Mouse (Mus musculus) MEL (cell line): ENCODE results near the gene Tmprss2. TPM values are rescaled to one million over a fixed set of nuclear protein-coding genes. Genes with fewer than 3 reads are reported as not detected.

ENCODE experiments used
- DNase-seq: peaks from one replicate; pipeline ENCODE4 v3.0.0; 2011; ENCODE audit warnings: low read depth, low spot score
- H3K27ac ChIP-seq: 2 replicates; pipeline ENCODE4 v1.5.1; 2012; ENCODE audit warnings: low read depth, mild to moderate bottlenecking, control low read depth, low read length, moderate library complexity; ENCODE audit not compliant: control insufficient read depth
- H3K27me3 ChIP-seq, 2 experiments: fragments of 150-350 bp in 1 of 2; sonication (generic) in 1 of 2; 2 replicates each; pipeline ENCODE4 v1.6.1; 2012; ENCODE audit warnings: low read length in 2 of 2, mild to moderate bottlenecking in 2 of 2, improper control_type of control experiment in 1 of 2, moderate library complexity in 1 of 2; ENCODE audit not compliant: insufficient read depth in 2 of 2, control insufficient read depth in 1 of 2
- H3K36me3 ChIP-seq, 2 experiments: 2 replicates each; pipeline ENCODE4 v1.6.1; 2012 to 2014; ENCODE audit warnings: low read length in 2 of 2, improper control_type of control experiment in 1 of 2, inconsistent platforms in 1 of 2, mild to moderate bottlenecking in 1 of 2; ENCODE audit not compliant: insufficient read depth in 2 of 2, control insufficient read depth in 1 of 2
- H3K4me1 ChIP-seq, 2 experiments: fragments of 150-350 bp in 1 of 2; sonication (generic) in 1 of 2; 2 replicates each; pipeline ENCODE4 v1.6.1; 2012; ENCODE audit warnings: low read length in 2 of 2, improper control_type of control experiment in 1 of 2, mild to moderate bottlenecking in 1 of 2; ENCODE audit not compliant: insufficient read depth in 2 of 2, control insufficient read depth in 1 of 2
- H3K4me3 ChIP-seq, 2 experiments: fragments of 150-350 bp in 1 of 2; sonication (generic) in 1 of 2; 2 replicates each; pipeline ENCODE4 v1.5.1; 2012; ENCODE audit warnings: low read depth in 2 of 2, low read length in 2 of 2, mild to moderate bottlenecking in 2 of 2, moderate library complexity in 2 of 2, control low read depth in 1 of 2, improper control_type of control experiment in 1 of 2; ENCODE audit not compliant: control insufficient read depth in 1 of 2, insufficient read depth in 1 of 2
- H3K79me2 ChIP-seq: 2 replicates; pipeline ENCODE4 v1.6.1; 2012; ENCODE audit warnings: mild to moderate bottlenecking, low read length, moderate library complexity; ENCODE audit not compliant: control insufficient read depth, poor library complexity, insufficient read depth
- H3K9ac ChIP-seq: 2 replicates; pipeline ENCODE4 v1.6.1; 2012; ENCODE audit warnings: low read depth, mild to moderate bottlenecking, control low read depth, low read length, moderate library complexity; ENCODE audit not compliant: control insufficient read depth, poor library complexity, severe bottlenecking
- H3K9me3 ChIP-seq: fragments of 150-350 bp; sonication (generic); replicated peaks from 2 replicates; pipeline ENCODE4 v1.6.1; 2012; ENCODE audit warnings: mild to moderate bottlenecking, low read length, improper control_type of control experiment, moderate library complexity; ENCODE audit not compliant: insufficient read depth
- BHLHE40 ChIP-seq: IDR thresholded peaks from 2 replicates; pipeline ENCODE4 v1.6.1; 2012; ENCODE audit warnings: low read depth, mild to moderate bottlenecking, inconsistent platforms, low read length, improper control_type of control experiment, borderline replicate concordance
- CHD1 ChIP-seq: IDR thresholded peaks from 2 replicates; pipeline ENCODE4 v1.6.1; 2012; ENCODE audit warnings: low read depth, mild to moderate bottlenecking, inconsistent platforms, low read length, improper control_type of control experiment
- CHD2 ChIP-seq: IDR thresholded peaks from 2 replicates; pipeline ENCODE4 v1.6.1; 2011; ENCODE audit warnings: low read length, improper control_type of control experiment
- CTCF ChIP-seq, 3 experiments: IDR thresholded peaks in 2 of 3; conservative IDR thresholded peaks in 1 of 3; 2 replicates each; pipeline ENCODE4 v1.5.1; 2011 to 2012; ENCODE audit warnings: low read length in 3 of 3, low read depth in 2 of 3, mild to moderate bottlenecking in 2 of 3, improper control_type of control experiment in 1 of 3, inconsistent platforms in 1 of 3, mixed read lengths in 1 of 3, moderate library complexity in 1 of 3; ENCODE audit not compliant: control insufficient read depth in 1 of 3, insufficient read depth in 1 of 3, poor library complexity in 1 of 3, severe bottlenecking in 1 of 3
- ELF1 ChIP-seq: IDR thresholded peaks from 2 replicates; pipeline ENCODE4 v1.6.1; 2014; ENCODE audit warnings: low read depth, mild to moderate bottlenecking, inconsistent platforms, low read length, improper control_type of control experiment, moderate library complexity
- EP300 ChIP-seq, 2 experiments: IDR thresholded peaks; 2 replicates each; pipeline ENCODE4 v1.6.1; 2011; ENCODE audit warnings: improper control_type of control experiment in 2 of 2, low read length in 2 of 2, low read depth in 1 of 2, mild to moderate bottlenecking in 1 of 2
- GABPA ChIP-seq: IDR thresholded peaks from 2 replicates; pipeline ENCODE4 v1.6.1; 2012; ENCODE audit warnings: low read depth, mild to moderate bottlenecking, inconsistent platforms, low read length, improper control_type of control experiment, moderate library complexity
- MAFK ChIP-seq: IDR thresholded peaks from 2 replicates; pipeline ENCODE4 v1.6.1; 2011; ENCODE audit warnings: low read depth, mild to moderate bottlenecking, low read length, improper control_type of control experiment, borderline replicate concordance
- MAZ ChIP-seq: IDR thresholded peaks from 2 replicates; pipeline ENCODE4 v1.6.1; 2012; ENCODE audit warnings: low read depth, mild to moderate bottlenecking, inconsistent platforms, low read length, improper control_type of control experiment
- MEF2A ChIP-seq: IDR thresholded peaks from 2 replicates; pipeline ENCODE4 v1.6.1; 2014; ENCODE audit warnings: low read depth, mild to moderate bottlenecking, inconsistent platforms, low read length, improper control_type of control experiment; ENCODE audit not compliant: poor library complexity, insufficient replicate concordance, severe bottlenecking; ENCODE audit errors: extremely low read depth
- MXI1 ChIP-seq: IDR thresholded peaks from 2 replicates; pipeline ENCODE4 v1.6.1; 2011; ENCODE audit warnings: mild to moderate bottlenecking, low read depth, low read length, improper control_type of control experiment
- MYB ChIP-seq: IDR thresholded peaks from 2 replicates; pipeline ENCODE4 v1.6.1; 2011; ENCODE audit warnings: mild to moderate bottlenecking, low read depth, low read length, improper control_type of control experiment
- MYC ChIP-seq: IDR thresholded peaks from 2 replicates; pipeline ENCODE4 v1.6.1; 2011; ENCODE audit warnings: low read depth, mild to moderate bottlenecking, low read length, improper control_type of control experiment, moderate library complexity
- NELFE ChIP-seq: IDR thresholded peaks from 2 replicates; pipeline ENCODE4 v1.6.1; 2011; ENCODE audit warnings: low read depth, low read length, improper control_type of control experiment
- NRF1 ChIP-seq: IDR thresholded peaks from 2 replicates; pipeline ENCODE4 v1.6.1; 2014; ENCODE audit warnings: low read depth, mild to moderate bottlenecking, inconsistent platforms, low read length, improper control_type of control experiment, moderate library complexity; ENCODE audit not compliant: poor library complexity, insufficient read depth, severe bottlenecking
- POLR2A ChIP-seq, 2 experiments: IDR thresholded peaks; 2 replicates each; pipeline ENCODE4 v1.6.1; 2011 to 2012; ENCODE audit warnings: low read length in 2 of 2, mild to moderate bottlenecking in 2 of 2, control low read depth in 1 of 2, improper control_type of control experiment in 1 of 2, low read depth in 1 of 2, moderate library complexity in 1 of 2; ENCODE audit not compliant: control insufficient read depth in 1 of 2, insufficient read depth in 1 of 2, poor library complexity in 1 of 2
- POLR2AphosphoS2 ChIP-seq: IDR thresholded peaks from 2 replicates; pipeline ENCODE4 v1.6.1; 2011; ENCODE audit warnings: low read length, improper control_type of control experiment
- POLR2AphosphoS5 ChIP-seq: IDR thresholded peaks from 2 replicates; pipeline ENCODE4 v1.6.1; 2012; ENCODE audit warnings: low read depth, borderline replicate concordance, mild to moderate bottlenecking, inconsistent platforms, low read length, moderate library complexity, mixed read lengths
- RCOR1 ChIP-seq: IDR thresholded peaks from 2 replicates; pipeline ENCODE4 v1.6.1; 2012; ENCODE audit warnings: low read depth, mild to moderate bottlenecking, inconsistent platforms, low read length, improper control_type of control experiment
- SIN3A ChIP-seq: IDR thresholded peaks from 2 replicates; pipeline ENCODE4 v1.6.1; 2012; ENCODE audit warnings: low read length, improper control_type of control experiment, inconsistent platforms
- SMC3 ChIP-seq: IDR thresholded peaks from 2 replicates; pipeline ENCODE4 v1.6.1; 2011; ENCODE audit warnings: low read depth, low read length, improper control_type of control experiment
- TAL1 ChIP-seq: IDR thresholded peaks from 2 replicates; pipeline ENCODE4 v1.6.1; 2012; ENCODE audit warnings: mild to moderate bottlenecking, inconsistent platforms, low read length, moderate library complexity, mixed read lengths
- TBP ChIP-seq: IDR thresholded peaks from 2 replicates; pipeline ENCODE4 v1.8.0; 2011; ENCODE audit warnings: low read depth, low read length, improper control_type of control experiment
- UBTF ChIP-seq: IDR thresholded peaks from 2 replicates; pipeline ENCODE4 v1.6.1; 2012; ENCODE audit warnings: low read depth, mild to moderate bottlenecking, inconsistent platforms, low read length, improper control_type of control experiment, moderate library complexity, borderline replicate concordance; ENCODE audit not compliant: insufficient read depth
- USF1 ChIP-seq: IDR thresholded peaks from 2 replicates; pipeline ENCODE4 v1.6.1; 2014; ENCODE audit warnings: low read depth, mild to moderate bottlenecking, inconsistent platforms, low read length, improper control_type of control experiment, moderate library complexity
- USF2 ChIP-seq, 2 experiments: IDR thresholded peaks; 2 replicates each; pipeline ENCODE4 v1.6.1; 2011 to 2012; ENCODE audit warnings: improper control_type of control experiment in 2 of 2, low read length in 2 of 2, borderline replicate concordance in 1 of 2, inconsistent platforms in 1 of 2, low read depth in 1 of 2, mild to moderate bottlenecking in 1 of 2; ENCODE audit not compliant: insufficient read depth in 1 of 2
- ZC3H11A ChIP-seq: IDR thresholded peaks from 2 replicates; pipeline ENCODE4 v1.6.1; 2012; ENCODE audit warnings: low read depth, mild to moderate bottlenecking, inconsistent platforms, low read length, improper control_type of control experiment
- ZNF384 ChIP-seq: IDR thresholded peaks from 2 replicates; pipeline ENCODE4 v1.6.1; 2012; ENCODE audit warnings: low read depth, mild to moderate bottlenecking, inconsistent platforms, low read length, improper control_type of control experiment
- polyA plus RNA-seq, 2 experiments: library from polyadenylated mRNA; stranded (reverse) in 1 of 2; unstranded in 1 of 2; fragments of >175 nt in 1 of 2; fragments of >200 nt in 1 of 2; gene quantifications; 2 replicates each; pipeline versions ENCODE4 v1.2.1 to v1.2.4; 2012; ENCODE audit warnings: low replicate concordance in 2 of 2, low read depth in 1 of 2; ENCODE audit not compliant: insufficient read length in 2 of 2, insufficient read depth in 1 of 2, missing spikeins in 1 of 2
- total RNA-seq: library from RNA; depleted of rRNA; stranded (reverse); fragments of 300-350 nt; gene quantifications from 2 replicates; pipeline ENCODE4 v1.2.3, GENCODE M21; 2012

Tmprss2 gene
- total and polyA plus RNA-seq, 3 experiments: not detected

- TF ChIP-seq CTCF (IDR thresholded peaks at IDR 0.05 in 2 of 3, conservative IDR thresholded peaks at IDR 0.05 in 1 of 3; ENCODE audit: control insufficient read depth in 1 of 3, insufficient read depth in 1 of 3, low read depth in 2 of 3, low read length in 3 of 3, poor library complexity in 1 of 3, severe bottlenecking in 1 of 3) (peak; percentile 57 to 79 (median 69)), TAL1 (no peak), MYC (no peak)
These were observed 88.0 kb downstream of the Tmprss2 start (continued) for GRCm38 (mm10) chr16:97523024-97523423.

DNA sequence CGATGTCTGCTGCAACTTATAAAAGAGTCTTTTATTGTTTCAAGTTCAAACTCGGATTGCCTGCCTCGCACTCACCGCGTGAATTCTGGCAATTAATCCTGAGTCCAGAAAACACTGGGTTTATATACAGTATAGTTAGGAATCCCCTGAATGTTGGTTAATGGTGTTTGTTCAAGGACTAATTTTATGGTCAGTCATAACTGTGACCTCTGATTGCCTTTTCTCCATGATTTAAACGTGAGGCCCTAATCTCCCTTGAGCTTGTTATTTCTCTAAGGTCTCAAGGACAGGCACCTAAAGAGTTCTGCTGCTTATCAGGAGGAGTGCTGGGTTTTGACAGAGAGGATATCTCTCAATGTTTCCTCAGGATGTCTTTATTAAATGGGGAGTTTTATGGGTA, 89.0 kb downstream of the Tmprss2 start:
- Histone ChIP-seq H3K27me3 (no peaks in the 10 kb centered on the region), H3K4me3 (no peak overlapping the region), H3K9me3 (no peaks in the 10 kb centered on the region), H3K27ac (no peak overlapping the region), H3K79me2 (no peaks in the 10 kb centered on the region), H3K4me1 (peaks cover 4 to 13% of the 10 kb centered on the region in 2 experiments; a peak in 3 of 4 replicates), H3K36me3 (peaks cover 0 to 3% of the 10 kb centered on the region in 2 experiments; a peak in 2 of 4 replicates), H3K9ac (no peak overlapping the region)
- no peak for DNase-seq
- TF ChIP-seq USF2 (IDR thresholded peaks at IDR 0.05; ENCODE audit: borderline replicate concordance in 1 of 2, insufficient read depth in 1 of 2, low read depth in 1 of 2, low read length in 2 of 2) (no peak), MXI1 (no peak), SIN3A (no peak), ELF1 (no peak), NRF1 (no peak), POLR2A (IDR thresholded peaks at IDR 0.05; ENCODE audit: control insufficient read depth in 1 of 2, insufficient read depth in 1 of 2, low read depth in 1 of 2, low read length in 2 of 2, poor library complexity in 1 of 2) (no peak), ZC3H11A (no peak), EP300 (IDR thresholded peaks at IDR 0.05; ENCODE audit: low read depth in 1 of 2, low read length in 2 of 2) (no peak), CTCF (IDR thresholded peaks at IDR 0.05 in 2 of 3, conservative IDR thresholded peaks at IDR 0.05 in 1 of 3; ENCODE audit: control insufficient read depth in 1 of 3, insufficient read depth in 1 of 3, low read depth in 2 of 3, low read length in 3 of 3, poor library complexity in 1 of 3, severe bottlenecking in 1 of 3) (no peak), GABPA (no peak), NELFE (no peak), MEF2A (no peak), MAFK (no peak), RCOR1 (no peak), SMC3 (no peak)

DNA sequence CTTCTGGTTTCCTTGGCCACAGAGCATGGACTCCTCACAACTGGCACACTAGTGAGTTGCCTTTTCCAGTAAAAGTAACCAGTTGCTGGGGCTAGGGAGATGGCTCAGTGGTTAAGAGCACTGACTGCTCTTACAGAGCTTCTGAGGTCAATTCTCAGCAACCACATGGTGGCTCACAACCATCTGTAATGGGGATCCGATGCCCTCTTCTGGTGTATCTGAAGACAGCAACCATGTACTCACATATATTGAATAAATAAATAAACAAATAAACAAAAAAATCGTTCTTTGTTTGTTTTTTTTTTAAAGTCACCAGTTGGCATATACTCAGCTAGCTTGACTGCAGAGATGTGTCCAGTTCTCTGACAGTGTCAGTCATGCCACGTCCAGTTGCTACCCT, 94.7 kb downstream of the Tmprss2 start:
- Histone ChIP-seq H3K27ac (no peak overlapping the region), H3K4me3 (no peak overlapping the region), H3K79me2 (peaks cover 10% of the 10 kb centered on the region), H3K9ac (no peak overlapping the region), H3K27me3 (no peaks in the 10 kb centered on the region), H3K9me3 (no peaks in the 10 kb centered on the region), H3K4me1 (peaks cover 0 to 25% of the 10 kb centered on the region in 2 experiments; a peak in 2 of 4 replicates), H3K36me3 (peaks cover 0 to 17% of the 10 kb centered on the region in 2 experiments; a peak in 2 of 4 replicates)
- no peak for DNase-seq
- TF ChIP-seq POLR2A (IDR thresholded peaks at IDR 0.05; ENCODE audit: control insufficient read depth in 1 of 2, insufficient read depth in 1 of 2, low read depth in 1 of 2, low read length in 2 of 2, poor library complexity in 1 of 2): no peak
- TF ChIP-seq MAZ: no peak
- no peak for TF ChIP-seq MYB
- TF ChIP-seq GABPA: no peak
- TF ChIP-seq POLR2AphosphoS2: no peak
- peak in 2 of 3 experiments; percentile 16 to 60; a peak in 2 of 6 replicates for TF ChIP-seq CTCF (IDR thresholded peaks at IDR 0.05 in 2 of 3, conservative IDR thresholded peaks at IDR 0.05 in 1 of 3; ENCODE audit: control insufficient read depth in 1 of 3, insufficient read depth in 1 of 3, low read depth in 2 of 3, low read length in 3 of 3, poor library complexity in 1 of 3, severe bottlenecking in 1 of 3)
- no peak for TF ChIP-seq BHLHE40
- TF ChIP-seq POLR2AphosphoS5: no peak
- no peak for TF ChIP-seq TBP
- no peak for TF ChIP-seq UBTF
- no peak for TF ChIP-seq TAL1
- no peak for TF ChIP-seq CHD1
- peak; percentile 50 for TF ChIP-seq SMC3
- TF ChIP-seq RCOR1: no peak
- TF ChIP-seq CHD2: no peak
- no peak for TF ChIP-seq USF1
- TF ChIP-seq ZNF384: no peak
